Mouse (Mus musculus): ENCODE measurements around the gene Depp1. TPM values are rescaled to one million over a fixed set of nuclear protein-coding genes. Genes with fewer than 3 reads are reported as not detected.

Depp1 gene
- polyA plus RNA-seq, 1 experiment from 2014 or later: 25.6 TPM

GRCm38 (mm10) chr6:116673471-116674282 is 23.3 kb downstream of the Depp1 start, which contains the start of gene Rassf4:
Gene Rassf4 (minus strand): TSS chr6:116673952.
- Histone ChIP-seq H3K4me1 (replicated peaks) (peaks cover 38% of the 10 kb centered on the region), H3K27me3 (replicated peaks) (no peaks in the 10 kb centered on the region), H3K27ac (peak within 1 kb of the TSS; percentile 80), H3K36me3 (no peaks in the 10 kb centered on the region), H3K4me2 (replicated peaks) (peak within 1 kb of the TSS; percentile 95), H3K9me3 (no peaks in the 10 kb centered on the region), H3K4me3 (replicated peaks) (peak within 1 kb of the TSS; percentile 53), H3K9ac (peak within 1 kb of the TSS; percentile 48)
- WGBS: 0% methylated on average over 44 of the region's 44 CpGs
- peak; percentile 92 for ATAC-seq

GRCm38 (mm10) chr6:116674283-116674886 is 24.0 kb downstream of the Depp1 start:
- peak overlapping the region; percentile 80 for H3K27ac ChIP-seq
- no peaks in the 10 kb centered on the region for H3K36me3 ChIP-seq
- no peaks in the 10 kb centered on the region for H3K27me3 ChIP-seq (replicated peaks)
- no peak overlapping the region for H3K9ac ChIP-seq
- peaks cover 38% of the 10 kb centered on the region for H3K4me1 ChIP-seq (replicated peaks)
- 20% methylated on average over 16 of the region's 16 CpGs for WGBS
- peak overlapping the region; percentile 53 for H3K4me3 ChIP-seq (replicated peaks)
- ATAC-seq: peak; percentile 44
- H3K4me2 ChIP-seq (replicated peaks): peak overlapping the region; percentile 95
- H3K9me3 ChIP-seq: no peaks in the 10 kb centered on the region

- H3K4me2 ChIP-seq (replicated peaks): peak overlapping the region; percentile 5; the same call in 1 of the 2 replicates
- no peak for ATAC-seq
These were observed 26.0 kb downstream of the Depp1 start for GRCm38 (mm10) chr6:116676355-116676913.

DNA sequence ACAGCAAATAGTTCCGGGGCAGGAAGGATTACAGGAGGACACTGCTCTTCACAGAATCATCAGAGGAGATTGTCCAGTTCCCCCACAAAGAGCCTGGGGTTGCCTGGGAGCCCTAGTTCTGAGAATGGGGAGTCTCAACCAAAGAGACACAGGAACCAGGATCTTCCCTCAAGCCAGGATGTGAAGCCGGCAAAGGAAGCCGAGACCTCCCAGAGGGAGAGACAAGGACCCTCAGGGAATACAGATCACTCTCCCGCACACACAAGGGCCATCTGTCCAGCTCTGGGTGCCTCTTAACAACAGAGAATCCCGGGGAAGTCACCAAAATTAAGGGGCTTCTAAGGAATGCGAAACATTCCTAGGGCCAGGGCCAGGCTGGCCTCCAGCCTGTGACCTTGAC is 26.9 kb downstream of the Depp1 start:
- Histone ChIP-seq H3K4me2 (replicated peaks) (no peak overlapping the region), H3K27ac (no peak overlapping the region), H3K36me3 (no peaks in the 10 kb centered on the region), H3K9ac (no peak overlapping the region), H3K27me3 (replicated peaks) (no peaks in the 10 kb centered on the region), H3K4me3 (replicated peaks) (no peak overlapping the region), H3K9me3 (no peaks in the 10 kb centered on the region), H3K4me1 (replicated peaks) (peaks cover 19% of the 10 kb centered on the region)
- ATAC-seq: no peak
- 57% methylated on average over 6 of the region's 6 CpGs for WGBS

More at GRCm38 (mm10) chr6:116676355-116676913, 26.0 kb downstream of the Depp1 start:
- peaks cover 24% of the 10 kb centered on the region for H3K4me1 ChIP-seq (replicated peaks)
- no peaks in the 10 kb centered on the region for H3K9me3 ChIP-seq
- 68% methylated on average over 10 of the region's 10 CpGs for WGBS
- H3K27ac ChIP-seq: no peak overlapping the region
- H3K36me3 ChIP-seq: no peaks in the 10 kb centered on the region
- H3K4me3 ChIP-seq (replicated peaks): no peak overlapping the region
- no peak overlapping the region for H3K9ac ChIP-seq
- H3K27me3 ChIP-seq (replicated peaks): no peaks in the 10 kb centered on the region

DNA sequence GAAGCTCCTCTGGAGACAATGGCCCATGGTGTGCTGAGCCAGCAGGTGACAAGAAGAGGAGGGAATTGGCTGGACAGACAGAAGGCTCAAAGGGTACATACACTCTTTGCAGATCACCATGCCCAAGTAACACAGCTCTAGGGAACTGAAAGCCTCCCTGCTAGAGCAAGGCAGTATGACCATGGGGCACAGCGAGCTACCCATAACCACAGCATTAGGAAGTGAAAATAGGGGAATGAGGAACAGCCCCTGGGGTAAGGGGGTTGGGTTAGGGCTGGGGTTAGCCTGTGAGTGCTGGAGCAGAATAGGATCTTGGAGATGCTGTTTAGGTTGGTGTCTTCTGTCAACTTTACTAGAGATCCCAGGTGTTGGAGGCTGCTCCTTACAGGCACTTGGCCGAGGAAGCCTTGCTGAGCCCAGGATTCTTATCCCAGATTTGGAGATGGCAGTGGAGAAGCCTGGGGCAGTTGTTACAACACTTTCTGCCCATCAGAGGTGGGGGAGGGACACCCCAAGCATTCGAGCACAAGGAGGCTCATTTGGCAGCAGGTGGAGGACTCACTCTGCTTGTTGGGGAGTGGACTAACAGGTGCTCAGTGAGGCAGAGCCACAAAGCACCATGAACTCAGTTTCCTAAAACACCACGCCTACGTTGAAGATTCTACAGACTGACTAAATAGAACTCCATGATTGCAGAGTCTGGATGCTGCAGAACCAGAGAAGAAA is 29.3 kb downstream of the Depp1 start:
- Histone ChIP-seq H3K4me2 (replicated peaks) (no peak overlapping the region), H3K27ac (no peak overlapping the region), H3K36me3 (no peaks in the 10 kb centered on the region), H3K9ac (no peak overlapping the region), H3K9me3 (no peaks in the 10 kb centered on the region), H3K4me3 (replicated peaks) (no peak overlapping the region), H3K27me3 (replicated peaks) (no peaks in the 10 kb centered on the region), H3K4me1 (replicated peaks) (0 out of 2 replicates have a peak, but pooled peaks cover 6% of the 10 kb centered on the region)
- ATAC-seq: no peak
- 77% methylated on average over 5 of the region's 5 CpGs for WGBS

DNA sequence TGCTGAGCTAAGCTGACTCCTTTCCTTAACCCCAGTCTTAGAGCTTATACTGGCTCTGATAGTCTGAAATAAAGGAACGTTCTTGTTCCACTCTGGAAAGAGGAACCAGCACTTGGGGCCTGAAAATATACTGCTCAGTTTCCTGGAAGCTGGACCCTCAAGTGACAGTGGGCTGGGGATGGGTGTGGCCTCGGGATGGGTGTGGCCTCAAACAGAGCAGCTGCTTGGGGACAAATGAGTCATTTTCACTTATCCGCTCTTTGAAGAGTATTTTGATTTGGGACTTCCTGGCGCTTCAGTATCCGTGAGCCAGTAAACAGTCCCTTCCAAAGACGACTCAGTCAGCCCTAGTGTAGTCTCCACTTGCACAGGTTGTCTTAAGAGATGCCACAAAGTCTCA is 31.9 kb downstream of the Depp1 start:
- no peaks in the 10 kb centered on the region for H3K27me3 ChIP-seq (replicated peaks)
- no peak overlapping the region for H3K4me3 ChIP-seq (replicated peaks)
- H3K4me1 ChIP-seq (replicated peaks): 0 out of 2 replicates have a peak, but pooled peaks cover 2% of the 10 kb centered on the region
- 26% methylated on average over 6 of the region's 6 CpGs for WGBS
- no peak overlapping the region for H3K9ac ChIP-seq
- H3K9me3 ChIP-seq: no peaks in the 10 kb centered on the region
- no peak overlapping the region for H3K4me2 ChIP-seq (replicated peaks)
- no peak overlapping the region for H3K27ac ChIP-seq
- no peak; the same call in 1 of the 2 replicates for ATAC-seq
- H3K36me3 ChIP-seq: no peaks in the 10 kb centered on the region

DNA sequence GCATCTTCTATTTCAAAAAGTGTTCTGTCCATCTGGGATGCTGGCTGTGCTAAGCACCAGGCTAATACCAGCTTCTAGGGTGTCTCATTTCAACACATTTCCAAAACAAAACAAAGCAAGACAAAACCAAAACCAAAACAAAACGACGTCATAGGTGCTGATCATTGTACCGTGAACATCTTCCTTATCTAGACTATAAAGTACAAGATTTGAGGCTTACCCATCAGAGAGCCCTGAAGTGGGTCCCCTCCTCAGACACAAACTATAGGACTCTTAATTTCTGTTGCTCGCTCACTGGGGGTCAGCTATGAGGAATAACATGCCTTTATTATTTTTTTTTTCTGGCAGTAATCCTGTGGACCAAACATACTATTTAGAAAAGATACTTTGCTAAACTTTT is 43.2 kb downstream of the Depp1 start:
- H3K9me3 ChIP-seq: no peaks in the 10 kb centered on the region
- H3K4me1 ChIP-seq (replicated peaks): no peaks in the 10 kb centered on the region
- no peak overlapping the region for H3K9ac ChIP-seq
- no peak overlapping the region for H3K4me3 ChIP-seq (replicated peaks)
- WGBS: 83% methylated on average over 4 of the region's 4 CpGs
- no peak overlapping the region for H3K4me2 ChIP-seq (replicated peaks)
- no peaks in the 10 kb centered on the region for H3K27me3 ChIP-seq (replicated peaks)
- no peak overlapping the region for H3K27ac ChIP-seq
- no peaks in the 10 kb centered on the region for H3K36me3 ChIP-seq
- no peak for ATAC-seq

GRCm38 (mm10) chr6:116694346-116694745 is 43.9 kb downstream of the Depp1 start:
- WGBS: 77% methylated on average over 3 of the region's 3 CpGs
- no peak for ATAC-seq

GRCm38 (mm10) chr6:116697413-116697812 is 47.0 kb downstream of the Depp1 start:
- H3K27ac ChIP-seq: no peak overlapping the region
- 33% methylated on average over 2 of the region's 2 CpGs for WGBS
- no peaks in the 10 kb centered on the region for H3K4me1 ChIP-seq (replicated peaks)
- no peaks in the 10 kb centered on the region for H3K9me3 ChIP-seq
- H3K27me3 ChIP-seq (replicated peaks): no peaks in the 10 kb centered on the region
- no peak overlapping the region for H3K4me2 ChIP-seq (replicated peaks)
- ATAC-seq: no peak
- H3K4me3 ChIP-seq (replicated peaks): no peak overlapping the region
- no peaks in the 10 kb centered on the region for H3K36me3 ChIP-seq
- no peak overlapping the region for H3K9ac ChIP-seq

More at GRCm38 (mm10) chr6:116694346-116694745, 43.9 kb downstream of the Depp1 start:
- H3K9ac ChIP-seq: no peak overlapping the region
- no peaks in the 10 kb centered on the region for H3K9me3 ChIP-seq
- no peak overlapping the region for H3K4me2 ChIP-seq (replicated peaks)
- H3K4me1 ChIP-seq (replicated peaks): no peaks in the 10 kb centered on the region
- H3K27ac ChIP-seq: no peak overlapping the region
- H3K4me3 ChIP-seq (replicated peaks): no peak overlapping the region
- no peaks in the 10 kb centered on the region for H3K27me3 ChIP-seq (replicated peaks)
- no peaks in the 10 kb centered on the region for H3K36me3 ChIP-seq

DNA sequence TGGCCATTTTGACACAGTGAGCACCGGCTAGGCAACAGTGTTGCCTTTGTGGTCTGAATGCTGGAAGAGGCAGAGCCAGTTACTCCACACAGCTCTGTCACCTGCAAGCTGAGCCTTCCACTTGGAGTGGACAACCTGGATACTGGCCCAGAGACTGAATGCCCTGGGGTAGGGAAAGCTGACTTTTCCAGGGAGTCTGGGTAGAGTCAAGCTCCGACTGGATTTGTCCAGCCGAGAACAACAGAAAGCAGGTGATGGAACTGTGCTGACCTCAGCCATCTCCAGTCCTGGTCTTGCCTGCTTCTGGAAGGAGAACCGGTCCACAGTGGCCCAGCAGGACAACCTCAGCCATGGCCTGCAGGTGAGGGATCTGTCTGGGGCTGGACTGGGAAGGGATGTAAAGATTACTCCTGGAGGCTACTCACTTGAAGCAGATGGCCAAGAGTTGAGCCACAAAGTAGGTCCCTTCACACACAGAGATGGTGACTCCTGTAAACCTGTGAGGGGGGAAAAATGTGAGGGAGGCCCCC is 47.6 kb downstream of the Depp1 start:
- no peak overlapping the region for H3K9ac ChIP-seq
- H3K9me3 ChIP-seq: no peaks in the 10 kb centered on the region
- WGBS: 90% methylated on average over 4 of the region's 4 CpGs
- no peaks in the 10 kb centered on the region for H3K36me3 ChIP-seq
- H3K27ac ChIP-seq: no peak overlapping the region
- H3K4me3 ChIP-seq (replicated peaks): no peak overlapping the region
- H3K27me3 ChIP-seq (replicated peaks): no peaks in the 10 kb centered on the region
- H3K4me2 ChIP-seq (replicated peaks): no peak overlapping the region
- no peaks in the 10 kb centered on the region for H3K4me1 ChIP-seq (replicated peaks)
- ATAC-seq: no peak

DNA sequence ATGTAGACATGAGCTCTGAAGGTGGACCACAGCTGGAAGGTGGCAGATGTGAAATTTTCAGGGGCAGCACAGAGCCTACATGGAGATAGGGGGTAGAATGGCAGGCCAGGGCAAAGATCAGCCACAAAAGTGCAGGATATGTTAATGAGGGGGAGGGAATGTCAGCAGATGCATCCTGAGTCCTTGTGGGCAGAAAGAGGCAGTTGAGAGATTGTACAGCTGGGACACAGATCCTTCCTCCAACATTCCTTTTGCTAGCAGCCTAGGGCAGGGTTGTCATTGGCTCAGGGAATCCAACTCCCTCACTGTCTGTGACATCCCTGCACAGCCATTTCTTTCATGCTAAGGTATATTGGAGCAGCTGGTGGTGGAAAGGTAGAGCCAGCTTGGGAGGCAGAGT is 50.4 kb downstream of the Depp1 start:
- H3K27me3 ChIP-seq (replicated peaks): no peaks in the 10 kb centered on the region
- no peaks in the 10 kb centered on the region for H3K36me3 ChIP-seq
- H3K27ac ChIP-seq: no peak overlapping the region
- no peak overlapping the region for H3K4me2 ChIP-seq (replicated peaks)
- no peak for ATAC-seq
- no peaks in the 10 kb centered on the region for H3K4me1 ChIP-seq (replicated peaks)
- no peak overlapping the region for H3K4me3 ChIP-seq (replicated peaks)
- no peaks in the 10 kb centered on the region for H3K9me3 ChIP-seq
- H3K9ac ChIP-seq: no peak overlapping the region

Measured in intestine, embryonic 15.5 days (tissue).